Mouse (Mus musculus): ENCODE results near the gene Tprg.

DNA sequence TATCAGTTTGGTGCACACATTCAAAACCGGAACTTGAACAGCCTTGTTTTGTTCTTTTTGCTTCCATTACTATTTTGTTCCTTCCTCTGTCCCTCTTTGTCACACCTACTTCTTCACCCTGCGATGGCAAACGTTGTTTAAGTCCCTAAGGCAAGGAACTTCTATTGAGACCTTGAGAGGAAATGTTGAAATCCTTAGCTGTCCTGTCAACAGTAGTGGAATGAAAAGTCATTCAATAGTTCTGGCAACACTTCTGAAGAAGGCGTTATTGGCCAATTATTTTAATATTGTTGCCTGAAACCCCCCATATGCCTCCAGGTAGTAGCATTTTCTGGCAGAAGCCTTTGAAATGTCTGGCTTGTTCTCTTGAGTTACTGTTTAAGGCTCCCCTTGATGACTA is 137.4 kb downstream of the Tprg start:
- TF ChIP-seq ZNF384 (IDR thresholded peaks at IDR 0.05; ENCODE audit: low read depth, low read length) (no peak), ZC3H11A (IDR thresholded peaks at IDR 0.05; ENCODE audit: borderline replicate concordance, low read depth, low read length) (no peak), CHD2 (IDR thresholded peaks at IDR 0.05; ENCODE audit: low read depth, low read length) (no peak), HCFC1 (IDR thresholded peaks at IDR 0.05; ENCODE audit: borderline replicate concordance, insufficient read depth, low read length) (no peak)
